Mouse (Mus musculus) thymus, postnatal 4 days (tissue): ENCODE measurements at regions not wholly inside any gene's neighbourhood (a gene's known extent, or its start where the extent isn't known, plus 50 kb on each side); places are given as distances from the start of the nearest gene placed in this dataset.

ENCODE experiments used
- DNase-seq: peaks from one replicate; pipeline ENCODE4 v3.0.0; 2021

GRCm38 (mm10) chr9:46443191-46444095 lies 123.7 kb upstream of the 4931429L15Rik start:
- DNase-seq = peak; percentile 37

- DNase-seq = no peak
These were observed 123.0 kb upstream of the 4931429L15Rik start for GRCm38 (mm10) chr9:46442739-46443181.

- DNase-seq = no peak
These were observed 120.4 kb upstream of the 4931429L15Rik start for GRCm38 (mm10) chr9:46440226-46440625.

- DNase-seq = no peak
These were observed 114.9 kb upstream of the 4931429L15Rik start for GRCm38 (mm10) chr9:46434700-46435099.

- no peak for DNase-seq
These were observed 113.9 kb upstream of the 4931429L15Rik start for GRCm38 (mm10) chr9:46433716-46434115.

- no peak for DNase-seq
These were observed 111.3 kb upstream of the 4931429L15Rik start for GRCm38 (mm10) chr9:46431053-46431452.

GRCm38 (mm10) chr9:46423184-46423967 lies 103.6 kb upstream of the 4931429L15Rik start:
- DNase-seq = no peak

GRCm38 (mm10) chr9:46421688-46422274 lies 102.0 kb upstream of the 4931429L15Rik start:
- DNase-seq = no peak

GRCm38 (mm10) chr9:46411686-46412085 lies 91.9 kb upstream of the 4931429L15Rik start:
- no peak for DNase-seq

- no peak for DNase-seq
These were observed 89.0 kb upstream of the 4931429L15Rik start for GRCm38 (mm10) chr9:46408776-46409175.

GRCm38 (mm10) chr9:46406606-46407005 lies 86.8 kb upstream of the 4931429L15Rik start:
- no peak for DNase-seq

- no peak for DNase-seq
These were observed 76.8 kb upstream of the 4931429L15Rik start for GRCm38 (mm10) chr9:46396591-46396990.

- DNase-seq = no peak
These were observed 75.5 kb upstream of the 4931429L15Rik start for GRCm38 (mm10) chr9:46395156-46395765.

- DNase-seq = no peak
These were observed 74.5 kb upstream of the 4931429L15Rik start for GRCm38 (mm10) chr9:46394239-46394638.

GRCm38 (mm10) chr9:46392641-46393321 lies 73.0 kb upstream of the 4931429L15Rik start:
- DNase-seq = peak; percentile 76

- DNase-seq = no peak
These were observed 70.0 kb upstream of the 4931429L15Rik start for GRCm38 (mm10) chr9:46389741-46390140.

- no peak for DNase-seq
These were observed 69.2 kb upstream of the 4931429L15Rik start for GRCm38 (mm10) chr9:46388677-46389676.

GRCm38 (mm10) chr9:46386333-46386732 lies 66.5 kb upstream of the 4931429L15Rik start:
- DNase-seq = no peak

GRCm38 (mm10) chr9:46381342-46381741 lies 61.6 kb upstream of the 4931429L15Rik start:
- no peak for DNase-seq

- no peak for DNase-seq
These were observed 59.7 kb upstream of the 4931429L15Rik start for GRCm38 (mm10) chr9:46379453-46379852.

- no peak for DNase-seq
These were observed 58.6 kb upstream of the 4931429L15Rik start for GRCm38 (mm10) chr9:46378339-46378738.
